8 mouse cellular contexts compared by ENCODE assay signal in genomic region chr9:78821554-78822212, GRCm38 (mm10).
DNase-seq lines count a peak whose midpoint lies in the region; ATAC-seq and TF ChIP-seq lines count a peak whose summit lies in the region.
"Not testable (repeated sequence)": the region's sequence is repeated elsewhere in the genome, so short reads cannot be mapped to it uniquely, and the experiment has no call there.

No protein-coding gene starts in this region.

- not testable (repeated sequence) for TF ChIP-seq EP300 in ES-Bruce4 (IDR thresholded peaks at IDR 0.05; ENCODE audit: insufficient read depth, low read depth, low read length); heart, adult 2 months (IDR thresholded peaks at IDR 0.05; ENCODE audit: insufficient read depth, low read depth, low read length)

- H3K27ac ChIP-seq in ES-Bruce4 (ENCODE audit: insufficient read depth, low read length); embryonic facial prominence, embryonic 13.5 days; heart, adult 2 months; hindbrain, embryonic 16.5 days (ENCODE audit: low read depth, low read length); limb, embryonic 11.5 days (replicated peaks; ENCODE audit: low read depth, low read length); olfactory bulb, adult 2 months (ENCODE audit: insufficient read depth, low read depth, low read length): not testable (repeated sequence)

- intact Hi-C loops in heart, adult 2 months (cut with DNase I) = not testable (repeated sequence)

- 14% methylated on average over 49 of the region's 52 CpGs for WGBS in embryonic facial prominence, embryonic 13.5 days
- 7% methylated on average over 45 of the region's 52 CpGs for WGBS in heart, adult 2 months
- WGBS in hindbrain, embryonic 16.5 days = 8% methylated on average over 35 of the region's 52 CpGs
- WGBS in limb, embryonic 11.5 days = 13% methylated on average over 32 of the region's 52 CpGs
- WGBS in olfactory bulb, adult 2 months = 6% methylated on average over 49 of the region's 52 CpGs

- not testable (repeated sequence) for H3K36me3 ChIP-seq in ES-Bruce4 (ENCODE audit: control insufficient read depth, insufficient read depth, low read length, poor library complexity, severe bottlenecking); embryonic facial prominence, embryonic 13.5 days; heart, adult 2 months (ENCODE audit: control insufficient read depth, insufficient read depth, low read length); hindbrain, embryonic 16.5 days (ENCODE audit: control insufficient read depth, insufficient read depth, low read length); limb, embryonic 11.5 days (ENCODE audit: control insufficient read depth, insufficient read depth, low read length)

- H3K4me1 ChIP-seq in ES-Bruce4 (ENCODE audit: control insufficient read depth, insufficient read depth, low read length); embryonic facial prominence, embryonic 13.5 days; heart, adult 2 months (ENCODE audit: control insufficient read depth, insufficient read depth, low read length); hindbrain, embryonic 16.5 days (ENCODE audit: control insufficient read depth, insufficient read depth, low read depth, low read length); limb, embryonic 11.5 days (ENCODE audit: control insufficient read depth, insufficient read depth, low read length); olfactory bulb, adult 2 months (ENCODE audit: control insufficient read depth, insufficient read depth, low read length): not testable (repeated sequence)

- not testable (repeated sequence) for H3K9ac ChIP-seq in ES-Bruce4 (ENCODE audit: low read depth, poor library complexity, severe bottlenecking); heart, adult 2 months (ENCODE audit: low read depth, low read length)
- H3K9ac ChIP-seq in embryonic facial prominence, embryonic 13.5 days = peak overlapping the region; percentile 51
- peak overlapping the region; percentile 48 for H3K9ac ChIP-seq in hindbrain, embryonic 16.5 days (ENCODE audit: low read depth, low read length)
- H3K9ac ChIP-seq in limb, embryonic 11.5 days (ENCODE audit: low read length) = 0 out of 2 replicates have a peak overlapping the region, but pooled peaks have one; percentile 22

- H3K4me3 ChIP-seq in ES-Bruce4 (ENCODE audit: low read depth, low read length) = peak overlapping the region; percentile 10; the same call in 1 of the 2 replicates
- H3K4me3 ChIP-seq in embryonic facial prominence, embryonic 13.5 days = peak overlapping the region; percentile 38
- H3K4me3 ChIP-seq in heart, adult 2 months = not testable (repeated sequence)
- peak overlapping the region; percentile 40 for H3K4me3 ChIP-seq in hindbrain, embryonic 16.5 days (ENCODE audit: low read length)
- peak overlapping the region; percentile 20 for H3K4me3 ChIP-seq in limb, embryonic 11.5 days (ENCODE audit: low read depth, low read length)
- H3K4me3 ChIP-seq in olfactory bulb, adult 2 months (ENCODE audit: insufficient read depth, low read depth, low read length) = peak overlapping the region; percentile 26

- peak overlapping the region; percentile 59 for H3K4me2 ChIP-seq in embryonic facial prominence, embryonic 13.5 days
- H3K4me2 ChIP-seq in hindbrain, embryonic 16.5 days (ENCODE audit: low read length) = peak overlapping the region; percentile 60
- peak overlapping the region; percentile 43 for H3K4me2 ChIP-seq in limb, embryonic 11.5 days (ENCODE audit: low read depth, severe bottlenecking)

- 0 out of 2 replicates have a peak, but pooled peaks have one; percentile 20 for ATAC-seq in embryonic facial prominence, embryonic 13.5 days (ENCODE audit: insufficient number of reproducible peaks, insufficient read depth, low FRiP score, low TSS enrichment, low read depth)
- ATAC-seq in hindbrain, embryonic 16.5 days = peak; percentile 91
- ATAC-seq in limb, embryonic 11.5 days (ENCODE audit: insufficient number of reproducible peaks, low FRiP score, low TSS enrichment, low read depth) = peak; percentile 35; the same call in 1 of the 2 replicates
- peak; percentile 69 for ATAC-seq in megakaryocyte, adult 5-6 weeks (ENCODE audit: poor library complexity, severe bottlenecking)

- not testable (repeated sequence) for TF ChIP-seq POLR2A in ES-Bruce4 (IDR thresholded peaks at IDR 0.05; ENCODE audit: insufficient read depth, low read length); heart, adult 2 months (IDR thresholded peaks at IDR 0.05; ENCODE audit: insufficient read depth, low read depth, low read length); olfactory bulb, adult 2 months (IDR thresholded peaks at IDR 0.05; ENCODE audit: insufficient read depth, low read depth, low read length)

- TF ChIP-seq CTCF in ES-Bruce4 (IDR thresholded peaks at IDR 0.05; ENCODE audit: low read depth, low read length); heart, adult 2 months (IDR thresholded peaks at IDR 0.05); olfactory bulb, adult 2 months (IDR thresholded peaks at IDR 0.05; ENCODE audit: insufficient read depth, low read depth, low read length): not testable (repeated sequence)

- peak; percentile 22 for DNase-seq in cerebellum, adult 11-12 months
- DNase-seq in heart, adult 2 months = peak; percentile 18 to 30
- DNase-seq in limb, embryonic 11.5 days (ENCODE audit: low spot score) = peak; percentile 37

- H3K27me3 ChIP-seq in ES-Bruce4 (ENCODE audit: control insufficient read depth, insufficient read depth, low read length, poor library complexity, severe bottlenecking); embryonic facial prominence, embryonic 13.5 days; heart, adult 2 months (ENCODE audit: control insufficient read depth, insufficient read depth, low read length); hindbrain, embryonic 16.5 days (replicated peaks; ENCODE audit: control insufficient read depth, insufficient read depth, low read length); limb, embryonic 11.5 days (ENCODE audit: control insufficient read depth, insufficient read depth, low read length): not testable (repeated sequence)

- not testable (repeated sequence) for H3K79me2 ChIP-seq in heart, adult 2 months (replicated peaks; ENCODE audit: control insufficient read depth, insufficient read depth, low read length)

- not testable (repeated sequence) for H3K9me3 ChIP-seq in ES-Bruce4 (replicated peaks; ENCODE audit: control insufficient read depth, insufficient read depth, low read length, poor library complexity, severe bottlenecking); embryonic facial prominence, embryonic 13.5 days; hindbrain, embryonic 16.5 days (ENCODE audit: control insufficient read depth, low read length); limb, embryonic 11.5 days (ENCODE audit: control insufficient read depth, low read length)

Comparison
In these comparisons a context has a peak if more than half of its experiments do, and no peak if none do; other contexts are left out.
1. ATAC-seq: peak in every context shown above with its lines; median percentile 91 in hindbrain, embryonic 16.5 days; 69 in megakaryocyte, adult 5-6 weeks; 35 in limb, embryonic 11.5 days; 20 in embryonic facial prominence, embryonic 13.5 days.